Mouse (Mus musculus) hematopoietic stem cell, adult 5-6 weeks (primary cell): ENCODE data around the gene 9130409I23Rik. TPM values are rescaled to one million over a fixed set of nuclear protein-coding genes. Genes with fewer than 3 reads are reported as not detected.

Experiments used
- total RNA-seq: library from RNA; stranded (forward); fragments of 172-1452, 232-1000 nt; gene quantifications from 2 replicates; pipeline ENCODE4 v1.2.3, GENCODE M21; 2017

Gene 9130409I23Rik
- total RNA-seq, 1 experiment from 2014 or later: not detected

Other genes starting within 250 kb of the 9130409I23Rik start
- gene H3f3a, start 237.3 kb upstream of the 9130409I23Rik start, total RNA-seq: 1,757 and 2,309 TPM in 2 replicates
- gene Sde2, start 200.1 kb upstream of the 9130409I23Rik start, total RNA-seq: 53.2 and 68.7 TPM in 2 replicates
- gene Lefty2, start 158.1 kb upstream of the 9130409I23Rik start, total RNA-seq: not detected in 2 replicates
- 21.5 and 25.4 TPM in 2 replicates for gene Pycr2, start 146.9 kb upstream of the 9130409I23Rik start, total RNA-seq
- 0.45 and 2.9 TPM in 2 replicates for gene Lefty1, start 116.2 kb upstream of the 9130409I23Rik start, total RNA-seq
- gene Tmem63a, start 108.9 kb upstream of the 9130409I23Rik start, total RNA-seq: 21.8 and 25.5 TPM in 2 replicates
- 3.9 TPM in 2 replicates for gene Ephx1, start 30.3 kb upstream of the 9130409I23Rik start, total RNA-seq
- gene Nvl, start 93.0 kb downstream of the 9130409I23Rik start, total RNA-seq: 27.7 and 34.4 TPM in 2 replicates
- gene Cnih4, start 93.5 kb downstream of the 9130409I23Rik start, total RNA-seq: 68.4 and 80.9 TPM in 2 replicates
- gene Wdr26, start 160.8 kb downstream of the 9130409I23Rik start, total RNA-seq: 95.9 and 106 TPM in 2 replicates